Mouse (Mus musculus): ENCODE measurements at regions not wholly inside any gene's neighbourhood (a gene's known extent, or its start where the extent isn't known, plus 50 kb on each side); places are given as distances from the start of the nearest gene placed in this dataset.
A peak's percentile ranks its signal among the peaks of the same experiment; 100 is the strongest.

DNA sequence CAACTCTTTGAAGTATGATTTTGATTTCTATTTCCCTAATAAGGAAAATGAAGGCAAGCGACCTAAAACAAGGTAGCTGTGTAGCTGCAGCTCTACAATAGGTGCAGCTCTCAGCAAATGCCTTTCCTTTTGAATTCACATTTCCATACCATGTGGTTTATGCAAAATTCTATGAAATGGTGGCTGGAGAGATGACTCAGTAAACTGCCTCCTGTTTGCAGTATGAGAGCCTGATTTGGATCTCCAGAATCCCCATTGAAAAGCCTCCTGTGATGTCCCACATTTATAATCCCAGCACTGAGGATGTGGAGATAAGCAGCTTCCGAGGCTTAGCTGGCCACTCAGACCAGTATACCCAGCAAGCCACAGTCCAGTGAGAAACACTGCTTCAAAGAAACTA lies 59.6 kb downstream of the Npy1r start:
- no peaks in the 10 kb centered on the region for H3K4me1 ChIP-seq (ENCODE audit: control insufficient read depth, insufficient read depth, low read length)
- no peaks in the 10 kb centered on the region for H3K36me3 ChIP-seq (replicated peaks; ENCODE audit: control insufficient read depth, insufficient read depth, low read depth, low read length)
- H3K9ac ChIP-seq (replicated peaks; ENCODE audit: low read length): no peak overlapping the region
- no peaks in the 10 kb centered on the region for H3K27me3 ChIP-seq (ENCODE audit: control insufficient read depth, insufficient read depth, low read length)
- DNase-seq (ENCODE audit: low spot score): no peak
- no peak overlapping the region for H3K4me3 ChIP-seq (ENCODE audit: low read depth, low read length)
- H3K9me3 ChIP-seq (replicated peaks; ENCODE audit: control insufficient read depth, low read length): no peaks in the 10 kb centered on the region
- no peak overlapping the region for H3K27ac ChIP-seq (replicated peaks; ENCODE audit: low read depth, low read length)
- 81% methylated on average over 2 of the region's 2 CpGs for WGBS
- ATAC-seq (replicated peaks; ENCODE audit: insufficient number of reproducible peaks, low FRiP score, low TSS enrichment, low read depth): no peak
- H3K4me2 ChIP-seq (ENCODE audit: low read depth, low read length): no peak overlapping the region

GRCm38 (mm10) chr8:66757830-66758229 lies 60.8 kb downstream of the Npy1r start:
- Histone ChIP-seq H3K27me3 (ENCODE audit: control insufficient read depth, insufficient read depth, low read length) (no peaks in the 10 kb centered on the region), H3K4me1 (ENCODE audit: control insufficient read depth, insufficient read depth, low read length) (no peaks in the 10 kb centered on the region), H3K4me2 (ENCODE audit: low read depth, low read length) (no peak overlapping the region), H3K9ac (replicated peaks; ENCODE audit: low read length) (no peak overlapping the region), H3K36me3 (replicated peaks; ENCODE audit: control insufficient read depth, insufficient read depth, low read depth, low read length) (no peaks in the 10 kb centered on the region), H3K9me3 (replicated peaks; ENCODE audit: control insufficient read depth, low read length) (no peaks in the 10 kb centered on the region), H3K27ac (replicated peaks; ENCODE audit: low read depth, low read length) (no peak overlapping the region), H3K4me3 (ENCODE audit: low read depth, low read length) (no peak overlapping the region)
- WGBS: 80% methylated on average over 2 of the region's 2 CpGs
- ATAC-seq (replicated peaks; ENCODE audit: insufficient number of reproducible peaks, low FRiP score, low TSS enrichment, low read depth): no peak
- no peak for DNase-seq (ENCODE audit: low spot score)

DNA sequence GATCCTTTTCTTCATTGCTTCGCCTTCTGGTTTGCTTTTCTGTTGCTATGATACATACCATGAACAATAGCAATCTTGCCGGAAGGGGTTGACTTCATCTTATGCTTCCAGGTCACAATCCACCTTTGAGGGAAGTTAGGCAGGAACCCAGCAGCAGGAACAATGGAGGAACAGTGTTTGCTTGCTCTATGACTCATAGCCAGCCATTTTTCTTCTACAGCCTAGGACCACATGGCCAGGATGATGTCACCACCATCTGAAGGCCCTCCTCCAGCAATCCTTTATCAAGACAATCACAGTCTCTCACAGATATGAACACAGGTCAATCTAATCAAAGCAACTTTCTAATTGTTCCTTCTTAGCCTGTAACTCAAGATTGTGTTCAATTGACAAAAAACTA lies 61.5 kb downstream of the Npy1r start:
- Histone ChIP-seq H3K27ac (replicated peaks; ENCODE audit: low read depth, low read length) (no peak overlapping the region), H3K4me2 (ENCODE audit: low read depth, low read length) (no peak overlapping the region), H3K4me3 (ENCODE audit: low read depth, low read length) (no peak overlapping the region), H3K4me1 (ENCODE audit: control insufficient read depth, insufficient read depth, low read length) (no peaks in the 10 kb centered on the region), H3K36me3 (replicated peaks; ENCODE audit: control insufficient read depth, insufficient read depth, low read depth, low read length) (no peaks in the 10 kb centered on the region), H3K9ac (replicated peaks; ENCODE audit: low read length) (no peak overlapping the region), H3K27me3 (ENCODE audit: control insufficient read depth, insufficient read depth, low read length) (no peaks in the 10 kb centered on the region), H3K9me3 (replicated peaks; ENCODE audit: control insufficient read depth, low read length) (no peaks in the 10 kb centered on the region)
- 91% methylated on average over 2 of the region's 2 CpGs for WGBS
- no peak for DNase-seq (ENCODE audit: low spot score)
- ATAC-seq (replicated peaks; ENCODE audit: insufficient number of reproducible peaks, low FRiP score, low TSS enrichment, low read depth): no peak

GRCm38 (mm10) chr8:66759716-66760115 lies 62.7 kb downstream of the Npy1r start:
- Histone ChIP-seq H3K4me1 (ENCODE audit: control insufficient read depth, insufficient read depth, low read length) (no peaks in the 10 kb centered on the region), H3K4me2 (ENCODE audit: low read depth, low read length) (no peak overlapping the region), H3K9me3 (replicated peaks; ENCODE audit: control insufficient read depth, low read length) (no peaks in the 10 kb centered on the region), H3K4me3 (ENCODE audit: low read depth, low read length) (no peak overlapping the region), H3K36me3 (replicated peaks; ENCODE audit: control insufficient read depth, insufficient read depth, low read depth, low read length) (no peaks in the 10 kb centered on the region), H3K9ac (replicated peaks; ENCODE audit: low read length) (no peak overlapping the region), H3K27ac (replicated peaks; ENCODE audit: low read depth, low read length) (no peak overlapping the region), H3K27me3 (ENCODE audit: control insufficient read depth, insufficient read depth, low read length) (no peaks in the 10 kb centered on the region)
- ATAC-seq (replicated peaks; ENCODE audit: insufficient number of reproducible peaks, low FRiP score, low TSS enrichment, low read depth) (no peak), DNase-seq (ENCODE audit: low spot score) (no peak)

- Histone ChIP-seq H3K27me3 (ENCODE audit: control insufficient read depth, insufficient read depth, low read length) (no peaks in the 10 kb centered on the region), H3K27ac (replicated peaks; ENCODE audit: low read depth, low read length) (no peak overlapping the region), H3K9ac (replicated peaks; ENCODE audit: low read length) (no peak overlapping the region), H3K36me3 (replicated peaks; ENCODE audit: control insufficient read depth, insufficient read depth, low read depth, low read length) (no peaks in the 10 kb centered on the region), H3K4me3 (ENCODE audit: low read depth, low read length) (no peak overlapping the region), H3K9me3 (replicated peaks; ENCODE audit: control insufficient read depth, low read length) (no peaks in the 10 kb centered on the region), H3K4me2 (ENCODE audit: low read depth, low read length) (no peak overlapping the region), H3K4me1 (ENCODE audit: control insufficient read depth, insufficient read depth, low read length) (no peaks in the 10 kb centered on the region)
- no peak for ATAC-seq (replicated peaks; ENCODE audit: insufficient number of reproducible peaks, low FRiP score, low TSS enrichment, low read depth)
- no peak for DNase-seq (ENCODE audit: low spot score)
- WGBS: 67% methylated on average over 3 of the region's 3 CpGs
These were observed 64.1 kb downstream of the Npy1r start for GRCm38 (mm10) chr8:66760958-66761583.

GRCm38 (mm10) chr8:66764992-66765528 lies 68.1 kb downstream of the Npy1r start:
- Histone ChIP-seq H3K27ac (replicated peaks; ENCODE audit: low read depth, low read length) (no peak overlapping the region), H3K36me3 (replicated peaks; ENCODE audit: control insufficient read depth, insufficient read depth, low read depth, low read length) (no peaks in the 10 kb centered on the region), H3K9me3 (replicated peaks; ENCODE audit: control insufficient read depth, low read length) (no peaks in the 10 kb centered on the region), H3K27me3 (ENCODE audit: control insufficient read depth, insufficient read depth, low read length) (no peaks in the 10 kb centered on the region), H3K4me3 (ENCODE audit: low read depth, low read length) (no peak overlapping the region), H3K4me2 (ENCODE audit: low read depth, low read length) (no peak overlapping the region), H3K4me1 (ENCODE audit: control insufficient read depth, insufficient read depth, low read length) (no peaks in the 10 kb centered on the region), H3K9ac (replicated peaks; ENCODE audit: low read length) (no peak overlapping the region)
- ATAC-seq (replicated peaks; ENCODE audit: insufficient number of reproducible peaks, low FRiP score, low TSS enrichment, low read depth) (no peak), DNase-seq (ENCODE audit: low spot score) (no peak)
- 40% methylated on average over 3 of the region's 3 CpGs for WGBS

- Histone ChIP-seq H3K9me3 (replicated peaks; ENCODE audit: control insufficient read depth, low read length) (no peaks in the 10 kb centered on the region), H3K36me3 (replicated peaks; ENCODE audit: control insufficient read depth, insufficient read depth, low read depth, low read length) (no peaks in the 10 kb centered on the region), H3K4me3 (ENCODE audit: low read depth, low read length) (no peak overlapping the region), H3K9ac (replicated peaks; ENCODE audit: low read length) (no peak overlapping the region), H3K4me1 (ENCODE audit: control insufficient read depth, insufficient read depth, low read length) (no peaks in the 10 kb centered on the region), H3K4me2 (ENCODE audit: low read depth, low read length) (no peak overlapping the region), H3K27me3 (ENCODE audit: control insufficient read depth, insufficient read depth, low read length) (no peaks in the 10 kb centered on the region), H3K27ac (replicated peaks; ENCODE audit: low read depth, low read length) (no peak overlapping the region)
- no peak for ATAC-seq (replicated peaks; ENCODE audit: insufficient number of reproducible peaks, low FRiP score, low TSS enrichment, low read depth)
- peak; percentile 27 for DNase-seq (ENCODE audit: low spot score)
These were observed 71.5 kb downstream of the Npy1r start for GRCm38 (mm10) chr8:66768379-66768969.

- no peak overlapping the region for H3K27ac ChIP-seq (replicated peaks; ENCODE audit: low read depth, low read length)
- DNase-seq (ENCODE audit: low spot score): no peak
- no peak overlapping the region for H3K4me3 ChIP-seq (ENCODE audit: low read depth, low read length)
- no peak overlapping the region for H3K4me2 ChIP-seq (ENCODE audit: low read depth, low read length)
- no peaks in the 10 kb centered on the region for H3K36me3 ChIP-seq (replicated peaks; ENCODE audit: control insufficient read depth, insufficient read depth, low read depth, low read length)
- ATAC-seq (replicated peaks; ENCODE audit: insufficient number of reproducible peaks, low FRiP score, low TSS enrichment, low read depth): no peak
- 78% methylated on average over 4 of the region's 4 CpGs for WGBS
- no peak overlapping the region for H3K9ac ChIP-seq (replicated peaks; ENCODE audit: low read length)
- no peaks in the 10 kb centered on the region for H3K9me3 ChIP-seq (replicated peaks; ENCODE audit: control insufficient read depth, low read length)
- H3K27me3 ChIP-seq (ENCODE audit: control insufficient read depth, insufficient read depth, low read length): no peaks in the 10 kb centered on the region
- H3K4me1 ChIP-seq (ENCODE audit: control insufficient read depth, insufficient read depth, low read length): no peaks in the 10 kb centered on the region
These were observed 74.1 kb downstream of the Npy1r start for GRCm38 (mm10) chr8:66771111-66771510.

All from embryonic facial prominence, embryonic 11.5 days (tissue).